Comparison of ENCODE assay signal across 12 mouse cellular contexts in the genomic region with DNA sequence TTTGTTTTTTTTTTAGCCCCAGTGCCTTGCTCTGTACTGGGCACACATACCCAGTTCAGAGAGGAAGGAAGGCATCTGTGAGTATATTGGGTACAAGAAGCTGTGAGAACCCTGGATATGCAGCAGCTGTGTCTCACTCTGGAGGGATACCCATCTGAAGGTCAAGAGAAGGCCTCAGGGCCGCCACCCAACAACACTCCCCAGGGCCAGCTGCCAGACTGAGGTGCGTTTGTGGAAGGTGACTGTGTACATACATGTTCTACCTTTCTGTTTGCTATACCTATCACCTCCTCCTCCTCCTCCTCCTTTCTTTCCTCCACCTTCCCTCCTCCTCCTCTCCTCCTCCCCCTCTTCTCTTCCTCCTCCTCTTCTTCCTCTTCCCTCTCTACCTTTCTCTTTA. TPM values are rescaled to one million over a fixed set of nuclear protein-coding genes. Genes with fewer than 3 reads are reported as not detected.
A peak's percentile ranks its signal among the peaks of the same experiment; 100 is the strongest.
DNase-seq lines count a peak whose midpoint lies in the region; ATAC-seq and TF ChIP-seq lines count a peak whose summit lies in the region.
"Had no signal": no experiment of that assay in that cellular context is flagged by ENCODE, and none has a peak within 500 bp of the region (broad histone marks: within the 10 kb centered on the region; RNA-seq: fewer than 3 reads in every experiment).

A gene (plus strand): TSS at position 17 of the 400 bp plus-strand sequence.

- no peaks in the 10 kb centered on the region; the same call in 1 of the 2 replicates for H3K36me3 ChIP-seq in kidney, adult 2 months (ENCODE audit: control insufficient read depth, insufficient read depth, low read length)
- no peaks in the 10 kb centered on the region for H3K36me3 ChIP-seq in neural tube, embryonic 13.5 days
- H3K36me3 ChIP-seq in neural tube, embryonic 15.5 days, result no peaks in the 10 kb centered on the region
- no peaks in the 10 kb centered on the region for H3K36me3 ChIP-seq in liver, embryonic 13.5 days

- H3K27ac ChIP-seq in kidney, adult 2 months (ENCODE audit: insufficient read depth, low read depth, low read length), result peak within 1 kb of the TSS; percentile 100
- no peak within 1 kb of the TSS for H3K27ac ChIP-seq in neural tube, embryonic 13.5 days (replicated peaks)
- no peak within 1 kb of the TSS for H3K27ac ChIP-seq in neural tube, embryonic 15.5 days (replicated peaks)
- peak within 1 kb of the TSS; percentile 98 for H3K27ac ChIP-seq in liver, embryonic 13.5 days

- no peak within 1 kb of the TSS for H3K4me2 ChIP-seq in neural tube, embryonic 13.5 days
- H3K4me2 ChIP-seq in neural tube, embryonic 15.5 days, result no peak within 1 kb of the TSS
- H3K4me2 ChIP-seq in liver, embryonic 13.5 days, result peak within 1 kb of the TSS; percentile 49; the same call in 1 of the 2 replicates

- no peak for DNase-seq in kidney, adult 2 months
- DNase-seq in kidney, postnatal 36 days, result no peak
- no peak for DNase-seq in liver, embryonic 13.5 days
- DNase-seq in spleen, postnatal 4 days (ENCODE audit: low spot score in 2 of 2), result no peak
- DNase-seq in cerebellum, postnatal 10 days, result no peak
- DNase-seq: cerebellum, postnatal 25 days; thymus, adult 18-20 months had no signal

- no peak for TF ChIP-seq POLR2A in kidney, adult 2 months (IDR thresholded peaks at IDR 0.05; ENCODE audit: low read depth, low read length)

- peak within 1 kb of the TSS; percentile 85 for H3K4me3 ChIP-seq in kidney, adult 2 months (ENCODE audit: insufficient read depth, low read depth, low read length)
- no peak within 1 kb of the TSS for H3K4me3 ChIP-seq in neural tube, embryonic 13.5 days
- no peak within 1 kb of the TSS for H3K4me3 ChIP-seq in neural tube, embryonic 15.5 days (replicated peaks)
- H3K4me3 ChIP-seq in liver, embryonic 13.5 days (replicated peaks), result 0 out of 2 replicates have a peak within 1 kb of the TSS, but pooled peaks have one; percentile 5

- H3K9ac ChIP-seq in neural tube, embryonic 13.5 days, result 0 out of 2 replicates have a peak within 1 kb of the TSS, but pooled peaks have one; percentile 8
- no peak within 1 kb of the TSS; the same call in 1 of the 2 replicates for H3K9ac ChIP-seq in neural tube, embryonic 15.5 days (replicated peaks)
- H3K9ac ChIP-seq in liver, embryonic 13.5 days, result peak within 1 kb of the TSS; percentile 69

- H3K4me1 ChIP-seq in kidney, adult 2 months (ENCODE audit: control insufficient read depth, insufficient read depth, low read length), result peaks cover 9% of the 10 kb centered on the region; the same call in 1 of the 2 replicates
- H3K4me1 ChIP-seq in neural tube, embryonic 13.5 days (replicated peaks), result no peaks in the 10 kb centered on the region
- no peaks in the 10 kb centered on the region for H3K4me1 ChIP-seq in neural tube, embryonic 15.5 days
- peaks cover 95% of the 10 kb centered on the region for H3K4me1 ChIP-seq in liver, embryonic 13.5 days (replicated peaks)

- H3K9me3 ChIP-seq in neural tube, embryonic 13.5 days, result no peaks in the 10 kb centered on the region
- H3K9me3 ChIP-seq in neural tube, embryonic 15.5 days (replicated peaks), result no peaks in the 10 kb centered on the region
- H3K9me3 ChIP-seq in liver, embryonic 13.5 days (replicated peaks), result no peaks in the 10 kb centered on the region

- WGBS in kidney, adult 2 months, result 39% methylated on average over 2 of the region's 2 CpGs
- WGBS in neural tube, embryonic 13.5 days, result 76% methylated on average over 2 of the region's 2 CpGs
- WGBS in neural tube, embryonic 15.5 days, result 92% methylated on average over 2 of the region's 2 CpGs
- 61% methylated on average over 2 of the region's 2 CpGs for WGBS in liver, embryonic 13.5 days (ENCODE audit: insufficient replicate concordance)

- TF ChIP-seq CTCF in kidney, adult 2 months (conservative IDR thresholded peaks at IDR 0.05; ENCODE audit: insufficient read depth, insufficient read length, low read depth, low read length), result no peak

- no peaks in the 10 kb centered on the region for H3K27me3 ChIP-seq in kidney, adult 2 months (replicated peaks; ENCODE audit: control insufficient read depth, insufficient read depth, low read length)
- peaks cover 29% of the 10 kb centered on the region for H3K27me3 ChIP-seq in neural tube, embryonic 13.5 days
- H3K27me3 ChIP-seq in neural tube, embryonic 15.5 days (replicated peaks), result peaks cover 22% of the 10 kb centered on the region
- H3K27me3 ChIP-seq in liver, embryonic 13.5 days, result 0 out of 2 replicates have a peak, but pooled peaks cover 6% of the 10 kb centered on the region

- no peak for ATAC-seq in neural tube, embryonic 13.5 days (ENCODE audit: low read depth)
- ATAC-seq in neural tube, embryonic 15.5 days (ENCODE audit: low FRiP score), result no peak
- ATAC-seq in liver, embryonic 13.5 days (ENCODE audit: low read depth), result no peak
- no peak for ATAC-seq in granulocyte monocyte progenitor cell, adult 5-6 weeks (replicated peaks; ENCODE audit: poor library complexity, severe bottlenecking)

RNA-seq across cellular contexts. Expression of the gene that starts here (rescaled TPM):
- 114 and 119 TPM in 2 replicates for polyA plus RNA-seq in kidney, adult 2 months (2012; rRNA removed)
- 0.21 TPM in 1 of 2 replicates, not detected in the other for polyA plus RNA-seq in neural tube, embryonic 13.5 days (2015; fragmentation: Nextera tagmentation; extraction: Ambion mirVana)
- 0.47 and 5.2 TPM in 2 replicates for polyA plus RNA-seq in neural tube, embryonic 15.5 days (2015; fragmentation: Nextera tagmentation; extraction: Ambion mirVana)
- polyA plus RNA-seq in liver, embryonic 13.5 days (2015; fragmentation: Nextera tagmentation; extraction: Ambion mirVana), result 4.4 and 5.2 TPM in 2 replicates
- total RNA-seq in granulocyte monocyte progenitor cell, adult 5-6 weeks (2014; fragmentation: Nextera tagmentation), result not detected in 2 replicates
- total RNA-seq in granulocyte monocyte progenitor cell, adult 5-6 weeks (2017), result 0.67 TPM in 1 of 2 replicates, not detected in the other
- total RNA-seq: left cerebral cortex, postnatal 10 days; megakaryocyte progenitor cell, adult 5-6 weeks had no signal

Comparison
In these comparisons a context has a peak if more than half of its experiments do, and no peak if none do; other contexts are left out.
1. RNA of the gene that starts here (polyA plus RNA-seq): 114 to 119 TPM in kidney, adult 2 months; 4.4 to 5.2 TPM in liver, embryonic 13.5 days, 0.47 to 5.2 TPM in neural tube, embryonic 15.5 days and 0.21 TPM in neural tube, embryonic 13.5 days; every median in the first group is over 10 times any median in the second.
2. H3K27ac ChIP-seq: peak in kidney, adult 2 months (single experiment) and liver, embryonic 13.5 days (single experiment); none in neural tube, embryonic 13.5 days (single experiment) and neural tube, embryonic 15.5 days (single experiment).
3. H3K4me3 ChIP-seq: peak in kidney, adult 2 months (single experiment) and liver, embryonic 13.5 days (single experiment); none in neural tube, embryonic 13.5 days (single experiment) and neural tube, embryonic 15.5 days (single experiment).